Mouse (Mus musculus) C2C12 (cell line): ENCODE measurements at regions not wholly inside any gene's neighbourhood (a gene's known extent, or its start where the extent isn't known, plus 50 kb on each side); places are given as distances from the start of the nearest gene placed in this dataset.

Experiments
- CTCF ChIP-seq: IDR thresholded peaks from one replicate; pipeline ENCODE4 v1.5.1; 2011; ENCODE audit not compliant: control insufficient read depth, insufficient read depth, insufficient read length
- MYOG ChIP-seq: IDR thresholded peaks from one replicate; pipeline ENCODE4 v1.6.1; 2011; ENCODE audit not compliant: control insufficient read depth, insufficient read length; ENCODE audit errors: extremely low read depth

DNA sequence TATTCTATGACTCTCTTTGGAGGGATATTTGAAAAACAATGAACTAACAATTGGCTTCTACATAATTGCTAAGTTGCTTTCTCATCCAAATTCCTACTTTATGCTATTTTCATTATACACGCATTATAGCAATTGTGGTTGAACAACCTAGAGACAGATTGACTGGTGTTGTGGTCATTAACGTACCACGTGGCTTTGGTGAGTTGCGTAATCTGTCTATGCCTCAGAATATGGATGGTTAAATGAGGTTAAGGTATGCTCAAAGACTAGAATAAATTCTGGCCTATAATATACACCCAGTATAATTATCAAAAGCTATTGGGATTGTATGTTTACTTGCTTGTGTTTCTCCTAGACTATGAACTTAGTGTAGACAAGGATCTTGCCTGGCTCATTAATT, 201.5 kb upstream of the Trib2 start:
- TF ChIP-seq MYOG (no peak), CTCF (no peak)
